Mouse (Mus musculus) adrenal gland, adult 8-10 months (tissue): ENCODE measurements around the gene Kcnk6. TPM values are rescaled to one million over a fixed set of nuclear protein-coding genes. Genes with fewer than 3 reads are reported as not detected.
"Not testable (repeated sequence)": the region's sequence is repeated elsewhere in the genome, so short reads cannot be mapped to it uniquely, and the experiment has no call there.

Experiments
- DNase-seq: peaks from one replicate; pipeline ENCODE4 v3.0.0; 2022
- total RNA-seq, 4 experiments: library from RNA; stranded (reverse); gene quantifications; 2 replicates each; pipeline ENCODE4 v1.2.4; 2022

The Kcnk6 gene
- total RNA-seq, 4 experiments from 2014 or later, result 1.2 to 2.6 (median 1.8) TPM

DNA sequence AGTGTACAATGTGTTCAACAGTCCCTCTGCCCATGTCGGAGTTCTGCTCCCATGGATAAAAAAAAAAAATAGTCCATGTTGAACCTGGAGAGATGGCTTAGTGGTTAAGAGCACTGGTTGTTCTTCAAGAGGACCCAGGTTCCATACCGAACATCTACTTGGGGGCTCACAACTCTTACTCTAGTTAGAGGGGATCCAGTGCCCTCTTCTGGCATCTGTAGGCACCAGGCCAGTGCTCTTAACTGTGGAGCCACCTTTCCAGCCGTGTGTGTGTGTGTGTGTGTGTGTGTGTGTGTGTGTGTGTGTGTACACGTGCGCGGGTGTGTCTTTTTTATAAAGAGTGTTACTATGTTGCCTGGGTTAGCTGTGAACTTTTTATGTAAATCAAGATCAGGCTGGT, 29.7 kb downstream of the Kcnk6 start:
- no peak for DNase-seq

GRCm38 (mm10) chr7:29194230-29194629, 38.1 kb downstream of the Kcnk6 start:
- DNase-seq, result not testable (repeated sequence)

GRCm38 (mm10) chr7:29181323-29181722, 51.0 kb downstream of the Kcnk6 start:
- DNase-seq, result not testable (repeated sequence)

GRCm38 (mm10) chr7:29180854-29181236, 51.5 kb downstream of the Kcnk6 start:
- DNase-seq, result no peak

DNA sequence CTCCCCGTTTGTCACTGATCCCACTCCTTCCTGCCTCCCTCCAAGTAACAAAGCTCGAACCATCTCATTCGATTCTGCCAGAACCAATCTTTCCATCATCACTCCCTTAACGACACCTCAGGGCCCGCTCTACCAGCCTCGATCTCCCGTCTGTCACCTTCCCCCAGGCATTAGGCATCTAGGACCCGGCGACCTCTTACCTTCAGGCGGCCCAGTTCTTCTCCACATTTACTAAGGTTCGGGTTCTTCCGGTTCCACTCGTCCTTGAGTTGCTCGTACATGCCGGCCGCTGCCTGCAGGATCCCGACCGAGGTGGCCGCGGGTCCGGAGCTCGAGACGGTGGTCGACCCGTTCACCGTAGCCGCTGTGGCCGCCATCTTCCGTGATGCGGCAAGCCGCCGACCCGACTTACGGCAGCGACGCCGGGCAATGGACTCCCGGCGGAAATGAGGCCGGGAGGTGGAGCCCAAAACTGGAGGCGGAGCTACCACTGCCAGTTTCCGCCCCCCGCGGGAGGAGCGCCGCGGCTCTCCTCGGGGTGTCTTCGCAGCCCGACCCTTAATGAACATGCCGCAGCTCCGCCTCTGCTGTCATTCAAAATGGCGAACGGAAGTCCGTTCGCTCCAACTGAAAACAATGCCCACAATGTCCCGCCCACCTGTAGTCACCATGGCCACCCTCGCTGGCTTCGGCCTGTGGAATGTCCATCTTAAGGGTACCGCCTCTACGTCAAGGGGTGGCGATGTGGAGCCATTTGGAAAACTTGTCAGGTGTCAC, 52.0 kb downstream of the Kcnk6 start, which contains the start of gene Psmd8:
TSS of gene Psmd8 (minus strand) at position 625 of the 777 bp plus-strand sequence.
- peak; percentile 97 for DNase-seq

DNA sequence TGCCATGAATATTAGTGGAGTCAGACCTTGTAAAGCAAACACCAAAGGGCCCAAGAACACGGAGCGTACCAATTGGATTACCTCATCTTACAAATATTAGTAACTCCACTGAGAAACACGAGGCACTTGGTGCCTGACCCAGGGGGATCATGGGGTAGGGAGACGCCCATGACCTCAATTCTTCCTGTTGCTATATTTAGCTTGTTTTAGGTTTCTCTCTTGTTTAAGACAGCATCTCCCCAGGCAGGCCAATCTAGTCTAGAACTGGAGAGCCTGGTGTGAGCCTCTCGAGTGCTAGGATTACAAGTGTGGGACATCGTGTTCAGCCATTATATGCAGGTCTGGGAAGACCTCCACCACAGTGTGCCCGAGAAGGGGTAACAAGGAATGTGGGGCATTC, 53.0 kb downstream of the Kcnk6 start:
- DNase-seq, result no peak

DNA sequence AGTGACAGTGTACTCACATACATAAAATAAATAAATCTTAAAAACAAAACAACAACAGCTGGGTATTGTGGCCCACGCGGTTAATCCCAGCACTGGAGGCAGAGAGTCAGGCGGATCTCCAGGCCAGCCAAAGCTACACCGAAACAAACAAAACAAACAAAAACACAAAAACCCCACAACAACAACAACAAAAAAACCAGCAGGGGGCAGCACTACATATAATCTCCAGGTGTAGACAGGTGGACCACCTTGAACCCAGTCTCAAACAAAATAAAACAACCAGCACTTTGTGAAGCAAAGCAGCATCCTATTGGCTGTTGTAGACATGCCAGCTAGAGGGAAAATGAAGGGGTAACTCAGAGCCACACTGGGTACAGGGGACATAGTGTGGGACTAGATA, 54.2 kb downstream of the Kcnk6 start:
- DNase-seq, result no peak

- DNase-seq, result no peak
Measured at GRCm38 (mm10) chr7:29172390-29173016, 59.8 kb downstream of the Kcnk6 start.

Other genes with a start within 250 kb of the Kcnk6 start
- under 1 TPM; 0.17 to 0.25 (median 0.22) TPM for gene Ryr1, start 107.3 kb downstream of the Kcnk6 start, total RNA-seq
- 1 to 10 TPM; 1.3 to 1.6 (median 1.4) TPM for gene Rasgrp4, start 97.7 kb downstream of the Kcnk6 start, total RNA-seq
- gene Fam98c, start 76.3 kb downstream of the Kcnk6 start, total RNA-seq, result 10 to 100 TPM; 10.1 to 19.9 (median 14.7) TPM
- 1 to 10 TPM; 1.2 to 2.1 (median 1.7) TPM for gene Ggn, start 62.3 kb downstream of the Kcnk6 start, total RNA-seq
- gene Spred3, start 62.1 kb downstream of the Kcnk6 start, total RNA-seq, result 10 to 100 TPM in 2 of 4 experiments, 1 to 10 TPM in 2; 6.6 to 19.2 (median 12.7) TPM
- gene Psmd8, start 51.8 kb downstream of the Kcnk6 start, total RNA-seq, result 100 to 1,000 TPM; 167 to 191 (median 174) TPM
- 1 to 10 TPM in 1 of 4 experiments, under 1 TPM in 3; 0.73 to 1.6 (median 0.82) TPM for gene Catsperg1, start 18.5 kb downstream of the Kcnk6 start, total RNA-seq
- 10 to 100 TPM; 42.7 to 50.6 (median 44.6) TPM for gene Yif1b, start 5.8 kb upstream of the Kcnk6 start, total RNA-seq
- 1 to 10 TPM; 3.0 to 6.9 (median 3.7) TPM for gene 2200002D01Rik, start 16.0 kb upstream of the Kcnk6 start, total RNA-seq
- 100 to 1,000 TPM in 2 of 4 experiments, 10 to 100 TPM in 2; 75.9 to 116 (median 96.8) TPM for gene Spint2, start 49.4 kb upstream of the Kcnk6 start, total RNA-seq
- 1 to 10 TPM; 4.8 to 8.0 (median 5.5) TPM for gene Ppp1r14a, start 56.8 kb upstream of the Kcnk6 start, total RNA-seq
- gene Dpf1, start 71.4 kb upstream of the Kcnk6 start, total RNA-seq, result 1 to 10 TPM; 2.6 to 6.1 (median 4.0) TPM